Mouse (Mus musculus) kidney, postnatal 0 days (tissue): ENCODE results near the gene Herpud1. TPM values are rescaled to one million over a fixed set of nuclear protein-coding genes. Genes with fewer than 3 reads are reported as not detected.

Experiments used
- ATAC-seq: fragments of 200-750 bp; cut with Nextera tagmentation; replicated peaks from 2 replicates; pipeline ENCODE4 v1.8.0; 2017; ENCODE audit warnings: low read depth, moderate number of reproducible peaks, moderate TSS enrichment, moderate library complexity; ENCODE audit not compliant: low FRiP score
- DNase-seq: peaks from one replicate; pipeline ENCODE4 v3.0.0-alpha.2; 2016; ENCODE audit warnings: low spot score
- H3K27ac ChIP-seq: fragments of 300-500 bp; sonication (generic); 2 replicates; pipeline ENCODE4 v1.5.1; 2014; ENCODE audit warnings: mild to moderate bottlenecking
- H3K27me3 ChIP-seq: fragments of 300-500 bp; sonication (generic); 2 replicates; pipeline ENCODE4 v1.6.1; 2014; ENCODE audit warnings: low read length, mixed read lengths; ENCODE audit not compliant: insufficient read depth
- H3K36me3 ChIP-seq: fragments of 300-500 bp; sonication (generic); 2 replicates; pipeline ENCODE4 v1.6.1; 2014; ENCODE audit warnings: low read length, mixed read lengths; ENCODE audit not compliant: insufficient read depth
- H3K4me1 ChIP-seq: fragments of 300-500 bp; sonication (generic); replicated peaks from 2 replicates; pipeline ENCODE4 v1.6.1; 2014; ENCODE audit warnings: antibody characterized with exemption, low read length, mixed read lengths; ENCODE audit not compliant: insufficient read depth
- H3K4me2 ChIP-seq: fragments of 300-500 bp; sonication (generic); 2 replicates; pipeline ENCODE4 v1.6.1; 2014; ENCODE audit warnings: mild to moderate bottlenecking, low read length, moderate library complexity, mixed read lengths
- H3K4me3 ChIP-seq: fragments of 300-500 bp; sonication (generic); replicated peaks from 2 replicates; pipeline ENCODE4 v1.5.1; 2014; ENCODE audit warnings: low read depth, low read length
- H3K9ac ChIP-seq: fragments of 300-500 bp; sonication (generic); 2 replicates; pipeline ENCODE4 v1.6.1; 2014; ENCODE audit warnings: low read depth, low read length
- H3K9me3 ChIP-seq: fragments of 300-500 bp; sonication (generic); replicated peaks from 2 replicates; pipeline ENCODE4 v1.6.1; 2016; ENCODE audit warnings: low read length, inconsistent platforms, mixed read lengths
- CTCF ChIP-seq: IDR thresholded peaks from 2 replicates; pipeline ENCODE4 v1.5.1; 2016; ENCODE audit warnings: antibody characterized with exemption, low read depth, mild to moderate bottlenecking, moderate library complexity
- WGBS: fragments of 180-500 bp; shearing (Covaris S2); extraction: QIAGEN DNeasy Blood & Tissue Kit; methylation state at CpG from one replicate; pipeline ENCODE4 v1.1.7; 2014; 5-methylcytosine and 5-hydroxymethylcytosine counted together
- polyA plus RNA-seq: library from polyadenylated mRNA; unstranded; fragments of >200 nt; fragmentation: Nextera tagmentation; extraction: Ambion mirVana; gene quantifications from 2 replicates; pipeline ENCODE4 v1.2.1, GENCODE M21; 2015

The Herpud1 gene
- polyA plus RNA-seq, 1 experiment from 2014 or later = 95.8 TPM

- no peaks in the 10 kb centered on the region for H3K4me1 ChIP-seq
- TF ChIP-seq CTCF = no peak
- no peak overlapping the region for H3K4me2 ChIP-seq
- DNase-seq (no peak), ATAC-seq (no peak)
- no peak overlapping the region for H3K4me3 ChIP-seq
- H3K36me3 ChIP-seq = no peaks in the 10 kb centered on the region
- H3K27me3 ChIP-seq = no peaks in the 10 kb centered on the region
- 80% methylated on average over 5 of the region's 5 CpGs for WGBS
- H3K9ac ChIP-seq = no peak overlapping the region
- no peak overlapping the region for H3K27ac ChIP-seq
- no peaks in the 10 kb centered on the region for H3K9me3 ChIP-seq
Measured at GRCm38 (mm10) chr8:94370839-94371238, 15.4 kb upstream of the Herpud1 start.

- no peak for TF ChIP-seq CTCF
- no peaks in the 10 kb centered on the region for H3K36me3 ChIP-seq
- H3K9me3 ChIP-seq = no peaks in the 10 kb centered on the region
- 0 out of 2 replicates have a peak, but pooled peaks cover 2% of the 10 kb centered on the region for H3K4me1 ChIP-seq
- no peak for DNase-seq
- WGBS = 79% methylated on average over 6 of the region's 6 CpGs
- H3K9ac ChIP-seq = no peak overlapping the region
- ATAC-seq = no peak
- H3K4me3 ChIP-seq = no peak overlapping the region
- H3K4me2 ChIP-seq = no peak overlapping the region
- no peak overlapping the region for H3K27ac ChIP-seq
- no peaks in the 10 kb centered on the region for H3K27me3 ChIP-seq
Measured at GRCm38 (mm10) chr8:94372955-94373599, 13.2 kb upstream of the Herpud1 start.

GRCm38 (mm10) chr8:94375551-94375991 lies 10.7 kb upstream of the Herpud1 start:
- 43% methylated on average over 3 of the region's 3 CpGs for WGBS
- Histone ChIP-seq H3K27ac (no peak overlapping the region), H3K4me3 (no peak overlapping the region), H3K9ac (no peak overlapping the region), H3K27me3 (no peaks in the 10 kb centered on the region), H3K4me2 (no peak overlapping the region), H3K4me1 (0 out of 2 replicates have a peak, but pooled peaks cover 2% of the 10 kb centered on the region), H3K9me3 (no peaks in the 10 kb centered on the region), H3K36me3 (no peaks in the 10 kb centered on the region)
- no peak for TF ChIP-seq CTCF
- DNase-seq (no peak), ATAC-seq (0 out of 2 replicates have a peak, but pooled peaks have one; percentile 8)

- ATAC-seq = no peak
- H3K4me3 ChIP-seq = no peak overlapping the region
- H3K9me3 ChIP-seq = no peaks in the 10 kb centered on the region
- H3K9ac ChIP-seq = no peak overlapping the region
- WGBS = 72% methylated on average over 3 of the region's 3 CpGs
- DNase-seq = no peak
- H3K36me3 ChIP-seq = no peaks in the 10 kb centered on the region
- no peak overlapping the region for H3K4me2 ChIP-seq
- TF ChIP-seq CTCF = no peak
- 0 out of 2 replicates have a peak, but pooled peaks cover 2% of the 10 kb centered on the region for H3K4me1 ChIP-seq
- no peak overlapping the region for H3K27ac ChIP-seq
- no peaks in the 10 kb centered on the region for H3K27me3 ChIP-seq
Measured at GRCm38 (mm10) chr8:94376176-94376575, 10.1 kb upstream of the Herpud1 start.

- H3K27ac ChIP-seq = peak overlapping the region; percentile 90; the same call in 1 of the 2 replicates
- no peak overlapping the region for H3K4me3 ChIP-seq
- H3K36me3 ChIP-seq = no peaks in the 10 kb centered on the region
- H3K9ac ChIP-seq = no peak overlapping the region
- WGBS = 88% methylated on average over 2 of the region's 2 CpGs
- DNase-seq (no peak), ATAC-seq (no peak)
- H3K9me3 ChIP-seq = no peaks in the 10 kb centered on the region
- H3K4me2 ChIP-seq = no peak overlapping the region
- 0 out of 2 replicates have a peak, but pooled peaks cover 2% of the 10 kb centered on the region for H3K4me1 ChIP-seq
- no peak for TF ChIP-seq CTCF
- no peaks in the 10 kb centered on the region for H3K27me3 ChIP-seq
Measured at GRCm38 (mm10) chr8:94376580-94376979, 9.7 kb upstream of the Herpud1 start.

GRCm38 (mm10) chr8:94377031-94377430 lies 9.2 kb upstream of the Herpud1 start:
- no peak overlapping the region for H3K4me3 ChIP-seq
- 69% methylated on average over 4 of the region's 4 CpGs for WGBS
- no peak for DNase-seq
- H3K27ac ChIP-seq = peak overlapping the region; percentile 90
- H3K36me3 ChIP-seq = no peaks in the 10 kb centered on the region
- no peak for TF ChIP-seq CTCF
- H3K9me3 ChIP-seq = no peaks in the 10 kb centered on the region
- no peak overlapping the region for H3K4me2 ChIP-seq
- ATAC-seq = no peak
- 0 out of 2 replicates have a peak, but pooled peaks cover 2% of the 10 kb centered on the region for H3K4me1 ChIP-seq
- H3K27me3 ChIP-seq = no peaks in the 10 kb centered on the region
- no peak overlapping the region for H3K9ac ChIP-seq
